Mouse (Mus musculus) myocyte (in vitro differentiated cells): ENCODE measurements around the gene Inpp4b.

ENCODE experiments used
- CEBPB ChIP-seq: IDR thresholded peaks from 2 replicates; pipeline ENCODE4 v1.6.1; 2011; ENCODE audit warnings: mild to moderate bottlenecking, moderate library complexity; ENCODE audit not compliant: poor library complexity, insufficient read depth, severe bottlenecking
- E2F4 ChIP-seq: IDR thresholded peaks from one replicate; pipeline ENCODE4 v1.6.1; 2011; ENCODE audit warnings: mild to moderate bottlenecking, control low read depth, moderate library complexity; ENCODE audit not compliant: insufficient read depth
- MYOG ChIP-seq, 3 experiments: IDR thresholded peaks; one replicate each; pipeline ENCODE4 v1.6.1; 2011; ENCODE audit warnings: control low read depth in 2 of 3, low read depth in 2 of 3, mild to moderate bottlenecking in 2 of 3; ENCODE audit not compliant: insufficient read length in 2 of 3, control insufficient read depth in 1 of 3, insufficient read depth in 1 of 3
- POLR2A ChIP-seq: IDR thresholded peaks from one replicate; pipeline ENCODE4 v1.6.1; 2011; ENCODE audit warnings: low read depth, mild to moderate bottlenecking, control low read depth, moderate library complexity; ENCODE audit not compliant: insufficient read length
- TCF3 ChIP-seq: IDR thresholded peaks from one replicate; pipeline ENCODE4 v1.6.1; 2011; ENCODE audit warnings: low read depth, control low read depth; ENCODE audit not compliant: insufficient read length

- no peak for TF ChIP-seq E2F4
- TF ChIP-seq POLR2A = no peak
- no peak for TF ChIP-seq CEBPB
- TF ChIP-seq TCF3 = peak; percentile 61
- TF ChIP-seq MYOG (IDR thresholded peaks at IDR 0.05; ENCODE audit: control insufficient read depth in 1 of 3, insufficient read depth in 1 of 3, insufficient read length in 2 of 3, low read depth in 2 of 3) = peak; percentile 71 to 91 (median 81)
Observed at GRCm38 (mm10) chr8:81776516-81777237, 434.3 kb downstream of the Inpp4b start.
